Mouse (Mus musculus): ENCODE measurements around the gene Tbx3. TPM values are rescaled to one million over a fixed set of nuclear protein-coding genes. Genes with fewer than 3 reads are reported as not detected.
A peak's percentile ranks its signal among the peaks of the same experiment; 100 is the strongest.

Gene Tbx3
- polyA plus RNA-seq, 1 experiment from 2014 or later, result 12.8 TPM

DNA sequence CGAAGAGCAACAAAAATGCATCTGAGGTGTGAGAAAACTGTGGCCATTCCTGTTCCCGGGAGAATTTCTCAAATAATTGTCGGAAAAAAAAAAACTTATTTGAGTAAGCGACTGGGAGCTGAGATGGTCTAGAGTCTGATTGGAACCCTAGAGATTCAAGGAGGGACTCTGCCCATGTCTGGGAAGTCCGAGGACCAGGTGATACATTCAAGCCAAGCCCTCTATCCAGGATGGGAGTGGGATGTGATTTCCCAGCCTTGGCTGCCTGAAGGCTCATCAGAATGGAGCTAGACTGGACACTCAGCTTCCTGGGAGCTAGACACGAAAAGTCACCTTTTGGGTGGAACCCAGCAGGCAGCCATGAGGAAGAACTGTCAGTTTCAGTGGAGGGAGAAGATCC is 12.7 kb upstream of the Tbx3 start:
- ATAC-seq (replicated peaks; ENCODE audit: insufficient number of reproducible peaks, low FRiP score, low TSS enrichment), result no peak
- H3K27me3 ChIP-seq (ENCODE audit: control insufficient read depth, insufficient read depth, low read length), result peaks cover 94% of the 10 kb centered on the region
- H3K27ac ChIP-seq (ENCODE audit: low read depth, low read length), result no peak overlapping the region
- 5% methylated on average over 6 of the region's 6 CpGs for WGBS (ENCODE audit: insufficient replicate concordance)
- no peaks in the 10 kb centered on the region for H3K4me1 ChIP-seq (ENCODE audit: control insufficient read depth, insufficient read depth, low read length)
- H3K9ac ChIP-seq (ENCODE audit: low read depth, low read length), result no peak overlapping the region
- H3K9me3 ChIP-seq (replicated peaks; ENCODE audit: control insufficient read depth, low read length), result no peaks in the 10 kb centered on the region
- no peak overlapping the region for H3K4me3 ChIP-seq (ENCODE audit: low read depth, low read length)
- no peaks in the 10 kb centered on the region for H3K36me3 ChIP-seq (ENCODE audit: control insufficient read depth, insufficient read depth, low read length)
- no peak overlapping the region for H3K4me2 ChIP-seq

DNA sequence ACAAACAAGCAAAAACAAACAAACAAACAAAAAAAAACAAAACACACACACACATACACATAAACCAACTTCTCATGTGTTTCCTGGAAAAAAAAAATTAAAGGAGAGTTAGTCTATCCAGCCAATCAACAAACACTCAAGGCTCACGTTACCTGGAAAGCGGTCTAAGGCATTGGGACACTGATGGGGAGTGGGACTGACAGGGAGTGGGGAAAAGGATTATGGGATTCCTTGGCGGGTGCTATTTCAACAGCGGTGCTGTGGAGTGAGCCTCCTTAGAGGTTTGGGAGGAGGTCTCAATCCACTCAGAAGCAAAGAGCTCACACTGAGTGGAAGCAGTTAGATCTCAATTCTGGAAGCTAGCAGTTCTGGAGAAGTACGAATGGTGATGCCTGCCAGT is 12.1 kb upstream of the Tbx3 start:
- H3K27me3 ChIP-seq (ENCODE audit: control insufficient read depth, insufficient read depth, low read length), result peaks cover 98% of the 10 kb centered on the region
- no peaks in the 10 kb centered on the region for H3K36me3 ChIP-seq (ENCODE audit: control insufficient read depth, insufficient read depth, low read length)
- no peak for ATAC-seq (replicated peaks; ENCODE audit: insufficient number of reproducible peaks, low FRiP score, low TSS enrichment)
- H3K9ac ChIP-seq (ENCODE audit: low read depth, low read length), result no peak overlapping the region
- no peaks in the 10 kb centered on the region for H3K4me1 ChIP-seq (ENCODE audit: control insufficient read depth, insufficient read depth, low read length)
- no peak overlapping the region for H3K4me3 ChIP-seq (ENCODE audit: low read depth, low read length)
- WGBS (ENCODE audit: insufficient replicate concordance), result 4% methylated on average over 5 of the region's 5 CpGs
- no peak overlapping the region for H3K27ac ChIP-seq (ENCODE audit: low read depth, low read length)
- no peak overlapping the region for H3K4me2 ChIP-seq
- no peaks in the 10 kb centered on the region for H3K9me3 ChIP-seq (replicated peaks; ENCODE audit: control insufficient read depth, low read length)

DNA sequence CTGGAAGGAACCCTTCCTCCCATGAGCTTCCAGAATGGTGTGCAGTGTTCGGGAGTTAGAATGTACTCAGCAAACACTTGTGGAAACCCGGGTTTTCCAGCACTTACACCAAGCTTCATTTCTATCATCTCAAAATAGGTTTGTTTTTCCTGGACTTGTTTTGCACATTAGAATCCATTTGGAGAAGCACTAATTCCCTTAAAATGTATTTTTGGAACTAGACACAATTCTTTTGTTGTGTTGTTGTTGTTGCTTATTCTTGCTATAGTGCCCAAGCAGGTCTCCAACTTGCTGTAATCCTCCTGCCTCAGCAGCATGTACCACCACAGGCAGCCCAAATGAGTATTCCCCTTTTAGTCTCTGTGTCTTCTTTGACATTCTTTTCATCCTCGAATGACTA is 11.4 kb upstream of the Tbx3 start:
- whole genome bisulfite sequencing (ENCODE audit: insufficient replicate concordance), result 3% methylated on average over 3 of the region's 3 CpGs
- H3K4me1 ChIP-seq (ENCODE audit: control insufficient read depth, insufficient read depth, low read length), result no peaks in the 10 kb centered on the region
- ATAC-seq (replicated peaks; ENCODE audit: insufficient number of reproducible peaks, low FRiP score, low TSS enrichment), result no peak
- no peak overlapping the region for H3K4me2 ChIP-seq
- H3K27me3 ChIP-seq (ENCODE audit: control insufficient read depth, insufficient read depth, low read length), result peaks cover 98% of the 10 kb centered on the region
- no peaks in the 10 kb centered on the region for H3K36me3 ChIP-seq (ENCODE audit: control insufficient read depth, insufficient read depth, low read length)
- H3K27ac ChIP-seq (ENCODE audit: low read depth, low read length), result no peak overlapping the region
- H3K9me3 ChIP-seq (replicated peaks; ENCODE audit: control insufficient read depth, low read length), result no peaks in the 10 kb centered on the region
- H3K9ac ChIP-seq (ENCODE audit: low read depth, low read length), result no peak overlapping the region
- H3K4me3 ChIP-seq (ENCODE audit: low read depth, low read length), result no peak overlapping the region

DNA sequence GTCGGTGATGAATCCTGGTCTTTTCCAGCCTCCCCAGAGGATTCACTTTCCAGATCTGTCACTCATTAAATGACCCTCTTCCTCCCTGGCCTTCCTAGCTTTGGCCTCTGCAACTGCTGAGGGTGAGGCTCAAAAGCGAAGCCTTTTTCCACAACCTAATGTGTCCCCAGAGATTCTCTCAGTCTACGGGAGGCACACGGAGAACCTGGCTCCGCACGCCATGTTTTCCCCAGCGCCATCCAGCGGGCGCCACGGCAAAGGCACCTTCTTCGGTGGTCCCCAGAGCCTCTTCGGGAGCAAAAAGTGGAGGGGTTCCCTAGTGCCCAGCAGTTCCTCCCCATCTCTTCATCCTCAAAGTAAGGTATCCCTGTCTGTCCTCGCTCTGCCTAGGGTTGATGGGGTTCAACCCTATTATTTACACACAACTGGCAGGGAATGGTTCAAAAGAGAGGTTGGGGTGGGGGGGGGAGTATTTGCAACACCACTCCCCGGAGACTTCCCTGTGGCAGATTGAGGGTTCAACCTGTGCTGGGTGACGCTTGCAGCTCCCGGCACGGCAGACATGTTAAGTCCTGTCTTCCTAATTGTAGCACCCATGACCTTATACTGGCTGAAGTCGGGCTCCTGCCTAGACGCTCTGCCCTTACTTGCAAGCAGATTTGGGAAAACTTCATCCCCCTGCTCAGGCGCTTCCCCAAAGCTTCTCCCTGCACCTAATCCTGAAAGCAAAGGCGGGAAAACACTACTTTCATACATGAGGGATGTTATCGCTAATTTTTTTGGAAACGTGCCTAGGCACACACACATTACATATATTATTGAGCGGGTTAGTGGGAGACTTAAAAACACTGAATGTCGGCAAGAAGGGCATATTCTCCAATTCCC is 9.7 kb upstream of the Tbx3 start:
- Histone ChIP-seq H3K4me3 (ENCODE audit: low read depth, low read length) (no peak overlapping the region), H3K36me3 (ENCODE audit: control insufficient read depth, insufficient read depth, low read length) (no peaks in the 10 kb centered on the region), H3K27ac (ENCODE audit: low read depth, low read length) (no peak overlapping the region), H3K9ac (ENCODE audit: low read depth, low read length) (no peak overlapping the region), H3K27me3 (ENCODE audit: control insufficient read depth, insufficient read depth, low read length) (peaks cover 98% of the 10 kb centered on the region), H3K4me2 (no peak overlapping the region), H3K4me1 (ENCODE audit: control insufficient read depth, insufficient read depth, low read length) (no peaks in the 10 kb centered on the region), H3K9me3 (replicated peaks; ENCODE audit: control insufficient read depth, low read length) (no peaks in the 10 kb centered on the region)
- 3% methylated on average over 25 of the region's 25 CpGs for WGBS (ENCODE audit: insufficient replicate concordance)
- ATAC-seq (replicated peaks; ENCODE audit: insufficient number of reproducible peaks, low FRiP score, low TSS enrichment), result no peak

DNA sequence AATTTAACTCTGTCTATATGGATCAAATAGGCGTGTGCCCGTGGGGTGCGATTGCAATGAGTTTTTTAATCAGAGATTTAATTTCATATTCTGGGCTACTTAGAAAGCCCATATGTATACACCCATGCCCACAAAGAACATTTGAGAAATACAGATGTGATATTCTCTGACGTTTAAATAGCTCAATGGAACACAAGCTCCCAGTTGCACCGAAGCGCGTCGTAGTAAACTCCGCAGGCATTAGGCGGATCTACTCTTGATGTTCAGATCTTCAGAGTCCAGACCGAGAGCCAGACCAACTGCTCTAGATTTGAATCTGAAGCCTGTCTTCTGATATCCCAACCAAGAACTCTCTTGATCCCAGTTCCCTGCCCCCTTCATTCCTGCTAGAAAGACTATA is 9.0 kb upstream of the Tbx3 start:
- Histone ChIP-seq H3K27ac (ENCODE audit: low read depth, low read length) (no peak overlapping the region), H3K9me3 (replicated peaks; ENCODE audit: control insufficient read depth, low read length) (no peaks in the 10 kb centered on the region), H3K27me3 (ENCODE audit: control insufficient read depth, insufficient read depth, low read length) (peaks cover 98% of the 10 kb centered on the region), H3K4me2 (no peak overlapping the region), H3K36me3 (ENCODE audit: control insufficient read depth, insufficient read depth, low read length) (no peaks in the 10 kb centered on the region), H3K4me3 (ENCODE audit: low read depth, low read length) (no peak overlapping the region), H3K9ac (ENCODE audit: low read depth, low read length) (no peak overlapping the region), H3K4me1 (ENCODE audit: control insufficient read depth, insufficient read depth, low read length) (no peaks in the 10 kb centered on the region)
- 5% methylated on average over 11 of the region's 11 CpGs for WGBS (ENCODE audit: insufficient replicate concordance)
- no peak for ATAC-seq (replicated peaks; ENCODE audit: insufficient number of reproducible peaks, low FRiP score, low TSS enrichment)

DNA sequence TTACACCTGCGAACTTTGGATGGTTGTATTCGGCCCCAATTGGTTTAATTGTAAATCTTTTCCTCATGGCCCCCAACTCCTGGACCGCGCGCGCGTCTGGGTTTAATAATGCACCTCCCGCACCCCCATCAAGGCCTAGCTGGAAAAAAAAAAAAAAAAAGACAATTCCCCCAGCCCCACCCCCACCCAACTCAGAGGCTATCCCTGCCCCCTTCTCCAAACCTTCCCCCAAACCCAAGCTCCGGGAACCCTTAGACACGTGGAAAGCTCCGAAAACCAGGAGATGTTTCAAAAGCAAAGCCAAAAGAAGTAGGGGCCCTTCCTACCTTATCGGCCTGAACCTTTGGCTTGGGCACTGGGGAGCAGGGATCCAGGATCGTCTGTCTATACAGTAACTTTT is 8.1 kb upstream of the Tbx3 start:
- Histone ChIP-seq H3K27ac (ENCODE audit: low read depth, low read length) (no peak overlapping the region), H3K9ac (ENCODE audit: low read depth, low read length) (no peak overlapping the region), H3K36me3 (ENCODE audit: control insufficient read depth, insufficient read depth, low read length) (no peaks in the 10 kb centered on the region), H3K4me1 (ENCODE audit: control insufficient read depth, insufficient read depth, low read length) (peaks cover 1% of the 10 kb centered on the region; the same call in 1 of the 2 replicates), H3K4me2 (no peak overlapping the region), H3K27me3 (ENCODE audit: control insufficient read depth, insufficient read depth, low read length) (peaks cover 98% of the 10 kb centered on the region), H3K4me3 (ENCODE audit: low read depth, low read length) (no peak overlapping the region), H3K9me3 (replicated peaks; ENCODE audit: control insufficient read depth, low read length) (no peaks in the 10 kb centered on the region)
- WGBS (ENCODE audit: insufficient replicate concordance), result 2% methylated on average over 13 of the region's 13 CpGs
- no peak for ATAC-seq (replicated peaks; ENCODE audit: insufficient number of reproducible peaks, low FRiP score, low TSS enrichment)

DNA sequence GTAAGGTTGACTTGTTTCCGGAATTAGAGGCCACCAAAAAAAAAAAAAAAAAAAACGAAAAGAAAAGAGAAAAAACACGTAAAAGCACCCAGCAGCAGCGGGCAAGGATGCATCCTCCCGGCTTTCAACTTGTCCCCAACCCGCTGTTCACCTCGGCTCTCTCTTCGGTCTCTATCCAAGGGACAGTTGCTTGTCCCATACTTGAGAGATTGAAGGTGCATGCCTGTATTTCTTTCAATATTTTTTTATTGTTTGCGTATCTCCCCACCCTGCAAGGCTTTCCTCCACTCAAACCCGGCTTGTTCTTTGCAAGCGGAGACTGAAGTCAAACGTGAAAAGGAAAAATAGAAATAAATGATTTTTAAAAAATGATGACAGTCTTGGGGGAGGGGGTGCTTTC is 7.7 kb upstream of the Tbx3 start:
- H3K4me3 ChIP-seq (ENCODE audit: low read depth, low read length), result no peak overlapping the region
- no peak for ATAC-seq (replicated peaks; ENCODE audit: insufficient number of reproducible peaks, low FRiP score, low TSS enrichment)
- peaks cover 98% of the 10 kb centered on the region for H3K27me3 ChIP-seq (ENCODE audit: control insufficient read depth, insufficient read depth, low read length)
- no peak overlapping the region for H3K9ac ChIP-seq (ENCODE audit: low read depth, low read length)
- WGBS (ENCODE audit: insufficient replicate concordance), result 2% methylated on average over 12 of the region's 12 CpGs
- H3K36me3 ChIP-seq (ENCODE audit: control insufficient read depth, insufficient read depth, low read length), result no peaks in the 10 kb centered on the region
- no peaks in the 10 kb centered on the region for H3K9me3 ChIP-seq (replicated peaks; ENCODE audit: control insufficient read depth, low read length)
- H3K4me1 ChIP-seq (ENCODE audit: control insufficient read depth, insufficient read depth, low read length), result peaks cover 4% of the 10 kb centered on the region; the same call in 1 of the 2 replicates
- no peak overlapping the region for H3K27ac ChIP-seq (ENCODE audit: low read depth, low read length)
- peak overlapping the region; percentile 29; the same call in 1 of the 2 replicates for H3K4me2 ChIP-seq

DNA sequence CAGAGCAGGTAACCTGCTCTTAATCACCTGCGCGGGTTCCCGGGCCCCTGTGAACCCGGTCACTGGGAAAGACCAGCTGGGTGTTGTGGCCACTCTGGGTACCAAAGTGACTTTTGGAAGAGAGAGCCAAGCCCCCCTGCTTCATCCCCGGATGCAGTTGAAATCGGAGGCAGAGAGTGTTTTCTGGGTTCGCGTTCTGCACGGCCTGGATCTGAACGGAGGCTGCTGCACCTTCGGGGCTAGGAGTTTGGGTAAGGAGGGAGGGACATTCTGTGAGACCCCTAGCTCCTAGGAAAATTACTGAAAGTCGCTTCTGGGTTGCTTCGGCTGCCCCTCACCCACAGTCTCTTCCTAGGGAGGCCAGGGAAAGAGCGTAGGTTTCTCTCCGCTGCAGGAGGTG is 7.2 kb upstream of the Tbx3 start:
- Histone ChIP-seq H3K36me3 (ENCODE audit: control insufficient read depth, insufficient read depth, low read length) (no peaks in the 10 kb centered on the region), H3K27me3 (ENCODE audit: control insufficient read depth, insufficient read depth, low read length) (peaks cover 98% of the 10 kb centered on the region), H3K27ac (ENCODE audit: low read depth, low read length) (no peak overlapping the region), H3K9ac (ENCODE audit: low read depth, low read length) (no peak overlapping the region), H3K4me3 (ENCODE audit: low read depth, low read length) (peak overlapping the region; percentile 16; the same call in 1 of the 2 replicates), H3K4me1 (ENCODE audit: control insufficient read depth, insufficient read depth, low read length) (peaks cover 8% of the 10 kb centered on the region), H3K4me2 (peak overlapping the region; percentile 29), H3K9me3 (replicated peaks; ENCODE audit: control insufficient read depth, low read length) (no peaks in the 10 kb centered on the region)
- no peak for ATAC-seq (replicated peaks; ENCODE audit: insufficient number of reproducible peaks, low FRiP score, low TSS enrichment)
- 2% methylated on average over 15 of the region's 15 CpGs for WGBS (ENCODE audit: insufficient replicate concordance)

DNA sequence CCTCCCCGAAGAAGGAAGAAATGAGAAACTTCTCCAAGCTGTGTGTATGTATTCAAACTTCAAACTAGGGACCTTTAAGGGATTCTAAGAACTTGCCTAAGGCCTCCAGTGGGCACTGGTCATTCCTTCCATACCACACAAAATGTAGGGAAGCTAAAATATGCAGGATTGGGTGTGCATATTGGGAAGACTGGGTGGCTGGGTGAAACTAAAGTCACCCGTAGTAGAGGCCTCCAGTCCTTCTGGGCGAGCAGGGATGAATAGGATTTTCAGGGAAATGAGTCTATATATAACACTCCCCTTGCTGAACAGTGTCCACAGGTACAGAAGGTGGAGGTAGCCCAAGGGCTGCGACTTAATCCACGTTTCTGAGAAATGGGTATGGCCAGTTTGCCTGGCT is 6.7 kb upstream of the Tbx3 start:
- Histone ChIP-seq H3K36me3 (ENCODE audit: control insufficient read depth, insufficient read depth, low read length) (no peaks in the 10 kb centered on the region), H3K9me3 (replicated peaks; ENCODE audit: control insufficient read depth, low read length) (no peaks in the 10 kb centered on the region), H3K9ac (ENCODE audit: low read depth, low read length) (no peak overlapping the region), H3K4me3 (ENCODE audit: low read depth, low read length) (peak overlapping the region; percentile 16; the same call in 1 of the 2 replicates), H3K4me1 (ENCODE audit: control insufficient read depth, insufficient read depth, low read length) (peaks cover 11% of the 10 kb centered on the region), H3K27me3 (ENCODE audit: control insufficient read depth, insufficient read depth, low read length) (peaks cover 97% of the 10 kb centered on the region), H3K4me2 (no peak overlapping the region; the same call in 1 of the 2 replicates), H3K27ac (ENCODE audit: low read depth, low read length) (no peak overlapping the region)
- no peak for ATAC-seq (replicated peaks; ENCODE audit: insufficient number of reproducible peaks, low FRiP score, low TSS enrichment)
- 9% methylated on average over 5 of the region's 5 CpGs for WGBS (ENCODE audit: insufficient replicate concordance)

Data from heart, embryonic 11.5 days (tissue).